Mouse (Mus musculus): Measurements from ENCODE around the gene Farp2.
"Not testable (repeated sequence)": the region's sequence is repeated elsewhere in the genome, so short reads cannot be mapped to it uniquely, and the experiment has no call there.

The Farp2 gene

DNA sequence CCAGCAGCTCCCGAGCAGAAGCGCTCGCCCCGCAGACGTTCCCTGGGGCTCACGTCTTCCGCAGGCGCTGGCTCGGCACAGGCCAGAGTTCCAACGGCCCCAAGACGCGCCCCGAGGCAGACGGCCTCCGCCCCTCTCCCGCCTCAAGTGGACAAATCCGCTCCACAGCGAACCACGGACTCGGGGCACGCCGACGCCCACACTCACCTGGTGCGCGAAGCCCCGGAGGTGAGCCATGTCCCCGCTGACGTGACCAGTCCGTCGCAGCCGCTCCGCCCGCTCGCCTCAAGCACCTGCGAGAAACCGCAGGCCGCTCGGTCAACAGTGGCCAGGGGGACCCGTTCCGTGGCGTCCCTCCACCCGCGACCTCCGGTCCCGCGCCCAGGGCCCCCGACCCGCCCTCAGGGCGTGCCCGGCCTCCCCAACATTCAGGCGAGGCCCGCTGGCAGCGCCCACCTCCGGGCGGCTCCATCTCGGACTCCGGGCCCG lies 123.3 kb downstream of the Farp2 start:
- DNase-seq (ENCODE audit: low spot score in 2 of 2) = no peak

GRCm38 (mm10) chr1:93635580-93636192 lies 123.8 kb downstream of the Farp2 start:
- DNase-seq (ENCODE audit: low spot score in 2 of 2) = peak; percentile 96 to 99

DNA sequence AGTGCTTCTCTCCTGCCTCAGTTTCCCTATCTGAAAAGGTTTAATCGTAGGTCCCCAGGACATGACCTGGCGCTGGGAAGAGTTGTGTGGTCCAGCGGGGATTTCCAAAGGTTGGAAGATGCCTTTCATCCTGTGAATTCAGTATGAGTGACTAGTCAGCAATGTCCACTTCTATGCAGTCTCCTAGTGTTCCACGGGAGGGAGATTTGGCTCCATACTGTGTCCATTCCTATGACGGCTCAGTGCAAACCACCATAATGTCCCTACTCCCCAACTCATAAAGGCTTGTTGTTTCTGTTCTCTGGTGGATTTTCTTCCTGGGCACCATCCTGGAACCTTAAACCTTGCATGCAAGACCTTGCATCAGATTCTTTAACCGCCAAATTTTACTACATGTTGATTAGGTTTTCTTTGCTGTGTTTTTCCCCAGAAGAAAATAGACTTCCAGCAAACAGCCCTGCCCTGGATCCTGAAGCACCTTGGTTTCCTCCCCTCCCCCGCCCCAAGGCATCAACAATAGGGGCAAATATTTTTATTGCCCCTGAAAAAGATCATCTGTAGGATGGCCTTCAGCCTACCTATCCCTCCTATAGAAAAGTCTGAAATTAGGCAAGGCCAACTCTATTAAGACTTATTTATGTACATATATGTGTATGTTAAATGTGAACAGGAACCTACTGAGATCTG lies 124.5 kb downstream of the Farp2 start:
- no peak for DNase-seq (ENCODE audit: low spot score in 2 of 2)

DNA sequence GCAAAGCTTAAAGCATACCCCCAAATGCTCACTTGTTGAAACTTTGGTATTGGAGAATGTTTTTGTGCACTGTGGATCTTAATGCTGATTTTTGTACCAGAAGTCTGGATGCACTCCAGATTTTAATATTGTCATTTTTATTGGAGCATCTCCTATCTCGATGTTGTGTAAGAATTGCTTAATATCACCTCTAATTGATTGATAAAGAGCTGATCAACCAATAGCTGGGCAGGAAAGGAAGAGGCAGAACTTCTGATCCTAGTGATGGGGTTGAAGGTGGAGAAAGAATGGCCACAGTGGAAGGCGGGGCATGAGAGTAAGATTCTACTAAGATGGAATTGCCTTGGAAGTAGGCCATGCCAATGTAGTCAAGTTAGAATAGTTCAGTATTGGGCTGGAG lies 130.1 kb downstream of the Farp2 start:
- DNase-seq (ENCODE audit: low spot score in 2 of 2) = no peak

- no peak for DNase-seq (ENCODE audit: low spot score in 2 of 2)
Observed at GRCm38 (mm10) chr1:93642692-93643091, 130.8 kb downstream of the Farp2 start.

GRCm38 (mm10) chr1:93649604-93650172 lies 137.8 kb downstream of the Farp2 start:
- no peak for DNase-seq (ENCODE audit: low spot score in 2 of 2)

DNA sequence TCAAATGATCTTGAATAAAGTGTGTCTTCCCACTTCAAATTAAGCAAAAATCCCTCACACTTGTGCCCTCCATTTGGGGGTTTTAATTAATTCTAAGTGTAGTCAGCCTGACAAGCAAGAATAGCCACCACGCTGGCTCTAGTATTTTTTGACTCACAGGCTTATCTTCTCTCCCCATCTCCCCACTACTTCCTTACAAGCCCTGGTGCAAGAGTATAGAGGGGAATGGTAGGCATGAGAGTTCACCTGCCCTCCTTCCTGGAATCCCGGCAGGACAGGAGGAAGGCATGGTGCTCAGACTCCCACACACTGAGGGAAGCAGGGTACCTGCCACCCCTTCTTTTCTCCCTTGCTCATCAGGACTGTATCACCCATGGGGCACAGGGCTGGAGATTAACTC lies 142.4 kb downstream of the Farp2 start:
- DNase-seq (ENCODE audit: low spot score in 2 of 2) = no peak

DNA sequence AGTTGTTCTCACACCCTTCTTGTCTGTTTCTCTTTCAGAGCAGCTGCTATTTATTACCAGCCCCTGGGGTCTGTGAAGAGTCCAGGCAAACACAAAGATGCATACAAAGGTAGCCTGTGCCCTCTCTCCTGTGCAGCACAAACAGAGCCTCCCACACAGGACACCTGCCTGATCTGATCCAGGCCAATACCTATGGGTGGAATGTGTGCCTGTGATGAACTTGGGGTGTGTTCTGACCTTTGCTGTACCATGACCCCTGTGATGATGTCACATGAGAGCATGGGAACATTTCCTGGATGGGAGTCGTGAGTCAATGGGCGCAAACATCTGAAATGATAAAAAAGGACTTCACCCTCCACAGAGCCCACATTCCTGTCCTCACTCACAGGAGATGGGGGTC lies 142.9 kb downstream of the Farp2 start:
- no peak for DNase-seq (ENCODE audit: low spot score in 2 of 2)

GRCm38 (mm10) chr1:93656325-93657024 lies 144.6 kb downstream of the Farp2 start:
- no peak for DNase-seq (ENCODE audit: low spot score in 2 of 2)

GRCm38 (mm10) chr1:93657025-93657360 lies 145.1 kb downstream of the Farp2 start:
- no peak for DNase-seq (ENCODE audit: low spot score in 2 of 2)

DNA sequence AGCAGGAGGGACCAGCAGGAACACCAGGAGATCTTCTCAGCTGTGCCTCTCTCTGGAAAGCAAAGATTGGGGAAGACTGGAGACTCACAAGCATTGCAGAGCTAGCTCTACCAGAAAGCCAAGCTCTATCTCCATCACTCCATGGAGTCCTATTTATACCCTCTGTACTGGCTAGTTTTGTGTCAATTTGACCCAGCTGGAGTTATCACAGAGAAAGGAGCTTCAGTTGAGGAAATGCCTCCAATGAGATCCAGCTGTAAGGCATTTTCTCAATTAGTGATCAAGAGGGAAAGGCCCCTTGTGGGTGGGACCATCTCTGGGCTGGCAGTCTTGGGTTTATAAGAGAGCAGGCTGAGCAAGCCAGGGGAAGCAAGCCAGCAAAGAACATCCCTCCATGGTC lies 146.7 kb downstream of the Farp2 start, which contains the start of gene Stk25:
Stk25 (minus strand) TSS at position 101 of the 400 bp plus-strand sequence.
- not testable (repeated sequence) for DNase-seq (ENCODE audit: low spot score in 2 of 2)

DNA sequence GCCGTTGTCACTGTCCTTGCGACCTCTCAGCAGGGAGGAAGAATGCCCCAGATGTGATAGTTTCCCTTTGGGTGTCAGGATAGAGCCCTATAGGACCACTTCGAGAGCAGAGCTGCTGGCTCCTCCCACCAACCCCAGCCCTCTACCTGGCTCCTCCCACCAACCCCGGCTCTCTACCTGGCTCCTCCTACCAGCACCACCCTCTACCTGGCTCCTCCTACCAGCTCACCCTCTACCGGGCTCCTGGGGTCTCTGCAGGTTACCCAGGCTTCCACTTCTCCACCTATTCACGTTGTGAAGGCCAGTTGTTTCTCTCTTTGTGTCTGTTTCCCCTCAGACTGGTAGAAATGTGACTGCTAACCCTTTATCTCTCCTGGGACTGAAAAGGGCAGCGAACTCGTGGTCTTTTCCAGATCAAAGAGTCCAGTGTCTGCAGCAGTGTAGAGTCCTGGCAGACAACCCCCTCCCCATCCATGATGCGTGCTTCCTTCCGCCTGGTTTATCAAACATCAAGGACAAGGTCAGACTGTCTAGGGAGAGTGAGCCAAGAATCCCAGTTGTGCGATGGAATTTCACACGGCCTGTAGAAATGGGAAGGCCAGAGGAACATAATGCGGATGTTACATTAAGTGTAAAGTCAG lies 156.0 kb downstream of the Farp2 start:
- no peak for DNase-seq (ENCODE audit: low spot score in 2 of 2)

- peak; percentile 72 to 79 for DNase-seq (ENCODE audit: low spot score in 2 of 2)
Observed at GRCm38 (mm10) chr1:93668791-93669548, 157.1 kb downstream of the Farp2 start.

DNA sequence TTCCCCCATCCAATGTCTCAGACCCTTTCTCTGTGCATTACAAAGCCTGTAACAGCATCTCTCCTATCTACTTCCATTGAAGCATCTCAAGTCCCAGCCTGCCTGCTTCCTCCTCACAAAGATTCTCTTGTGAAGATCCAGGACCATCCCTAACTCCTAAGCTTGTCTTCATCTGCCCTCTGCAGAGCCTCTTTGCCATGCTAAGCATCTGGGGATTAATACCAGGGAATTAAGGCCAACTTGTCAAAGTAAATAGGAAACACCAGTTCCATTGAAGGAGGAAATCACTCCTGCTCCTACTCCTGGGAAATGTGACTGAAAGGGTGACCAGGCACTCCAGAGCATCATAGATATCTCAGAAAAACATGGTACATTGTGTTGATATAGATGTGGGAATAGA lies 158.1 kb downstream of the Farp2 start:
- DNase-seq (ENCODE audit: low spot score in 2 of 2) = no peak

Data from urinary bladder, adult 18-20 months (tissue).